Mouse (Mus musculus): ENCODE measurements around the gene Fam98a.

- TF ChIP-seq MAFK (IDR thresholded peaks at IDR 0.05; ENCODE audit: borderline replicate concordance, low read depth, low read length): no peak
- TF ChIP-seq MEF2A (IDR thresholded peaks at IDR 0.05; ENCODE audit: extremely low read depth, insufficient replicate concordance, low read depth, low read length, poor library complexity, severe bottlenecking): no peak
- no peak for TF ChIP-seq USF1 (IDR thresholded peaks at IDR 0.05; ENCODE audit: low read depth, low read length)
Observed at GRCm38 (mm10) chr17:75526411-75526810, 25.3 kb downstream of the Fam98a start.

Measured in MEL (cell line).